Mouse (Mus musculus): ENCODE data around the gene Nlrp9c. TPM values are rescaled to one million over a fixed set of nuclear protein-coding genes. Genes with fewer than 3 reads are reported as not detected.
"Not testable (repeated sequence)": the region's sequence is repeated elsewhere in the genome, so short reads cannot be mapped to it uniquely, and the experiment has no call there.

Gene Nlrp9c
- polyA plus RNA-seq, 1 experiment from 2014 or later = not detected

DNA sequence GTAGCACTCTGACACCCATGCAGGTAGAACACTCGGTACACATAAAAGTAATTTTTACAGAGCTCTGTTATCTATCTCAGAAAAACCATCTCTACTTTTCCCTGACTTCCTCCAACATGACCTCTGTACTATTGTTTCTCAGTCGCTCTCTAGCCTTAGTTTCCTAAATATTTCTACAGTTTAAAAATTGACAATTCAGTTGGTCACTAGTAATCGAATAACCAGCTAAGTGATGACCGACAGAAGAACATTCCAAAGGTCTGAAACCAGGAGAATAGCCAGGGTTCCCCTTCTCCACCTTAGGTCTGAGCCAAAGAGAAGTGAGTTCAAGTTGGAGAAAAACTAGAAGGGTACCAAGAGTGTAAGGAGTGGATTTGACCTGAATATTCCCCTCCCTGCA lies 91.7 kb downstream of the Nlrp9c start:
- H3K4me3 ChIP-seq; H3K9ac ChIP-seq; H3K4me1 ChIP-seq; H3K9me3 ChIP-seq; H3K27ac ChIP-seq; H3K27me3 ChIP-seq; H3K4me2 ChIP-seq (replicated peaks); H3K36me3 ChIP-seq; ATAC-seq (ENCODE audit: insufficient number of reproducible peaks, insufficient read depth, low FRiP score, low TSS enrichment): not testable (repeated sequence)
- 83% methylated on average over 4 of the region's 4 CpGs for WGBS

DNA sequence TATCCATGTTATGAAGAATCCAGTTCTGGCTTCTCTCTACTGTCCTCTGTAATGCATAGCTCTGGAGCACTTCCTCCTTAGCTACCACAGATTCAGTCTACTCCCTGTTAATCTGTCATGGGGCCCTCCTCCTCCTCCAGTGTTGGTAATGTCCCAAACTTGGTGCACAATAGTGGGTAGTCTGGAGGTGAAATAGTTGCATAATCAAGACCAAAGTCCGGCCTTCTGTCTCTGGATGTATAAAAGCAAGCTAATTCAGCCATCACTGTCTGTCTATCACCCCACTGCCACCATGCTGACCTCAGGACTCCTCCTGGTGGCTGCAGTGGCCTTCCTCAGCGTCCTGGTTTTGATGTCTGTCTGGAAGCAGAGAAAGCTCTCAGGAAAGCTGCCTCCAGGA lies 96.6 kb downstream of the Nlrp9c start, which contains the start of gene Cyp2a4:
Gene Cyp2a4 (plus strand): TSS at position 244 of the 400 bp plus-strand sequence.
- not testable (repeated sequence) for H3K9ac ChIP-seq; H3K36me3 ChIP-seq; H3K27me3 ChIP-seq; H3K4me1 ChIP-seq; H3K4me2 ChIP-seq (replicated peaks); ATAC-seq (ENCODE audit: insufficient number of reproducible peaks, insufficient read depth, low FRiP score, low TSS enrichment); H3K27ac ChIP-seq; H3K9me3 ChIP-seq; H3K4me3 ChIP-seq
- WGBS = 53% methylated on average over 2 of the region's 2 CpGs

DNA sequence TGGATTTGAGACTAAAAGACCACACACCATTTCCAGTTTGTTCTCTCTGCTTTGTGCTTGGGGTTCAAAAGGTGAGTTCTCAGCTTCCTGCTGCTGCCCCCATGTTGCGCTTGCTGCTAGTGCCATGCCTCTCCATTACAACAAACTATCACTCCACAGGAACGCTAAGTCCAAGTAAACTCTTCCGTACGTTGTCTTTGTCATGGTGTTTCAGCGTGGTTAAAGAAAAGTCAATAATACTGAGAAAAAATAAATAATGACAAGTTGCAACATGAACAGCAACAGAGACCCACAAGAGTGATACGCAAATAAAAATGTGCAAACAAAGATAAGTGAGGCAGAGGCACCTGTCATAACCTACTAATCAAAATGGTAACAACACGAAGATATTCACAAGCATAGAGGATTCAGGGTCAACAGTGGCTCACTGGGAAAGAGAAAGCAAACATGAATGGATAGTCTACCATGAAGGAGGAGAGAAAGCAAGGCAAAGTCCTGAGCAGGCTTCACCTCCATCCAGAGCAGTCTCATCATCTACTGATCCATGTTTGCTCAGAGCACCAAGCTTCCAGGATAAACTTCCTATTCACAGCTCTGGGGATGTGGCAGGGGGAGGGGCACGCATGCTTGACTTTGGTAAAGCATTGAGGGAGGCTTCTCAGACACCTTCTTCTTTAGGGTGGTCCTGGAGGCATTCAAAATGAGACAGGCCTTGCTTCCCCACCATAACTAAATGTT lies 99.9 kb downstream of the Nlrp9c start:
- ATAC-seq (ENCODE audit: insufficient number of reproducible peaks, insufficient read depth, low FRiP score, low TSS enrichment); H3K27me3 ChIP-seq; H3K4me2 ChIP-seq (replicated peaks); H3K9ac ChIP-seq; H3K36me3 ChIP-seq; H3K4me3 ChIP-seq; H3K4me1 ChIP-seq; H3K9me3 ChIP-seq; H3K27ac ChIP-seq: not testable (repeated sequence)
- 83% methylated on average over 8 of the region's 8 CpGs for WGBS

Other genes with a start within 250 kb of the Nlrp9c start
- gene Cyp2b9, start 230.3 kb downstream of the Nlrp9c start, polyA plus RNA-seq (2016; fragmentation: Nextera tagmentation; extraction: Ambion mirVana) = not detected in 2 replicates
- not detected in 2 replicates for gene Vmn1r184, start 143.4 kb downstream of the Nlrp9c start, polyA plus RNA-seq (2016; fragmentation: Nextera tagmentation; extraction: Ambion mirVana)
- gene Cyp2a4, start 96.5 kb downstream of the Nlrp9c start, polyA plus RNA-seq (2016; fragmentation: Nextera tagmentation; extraction: Ambion mirVana) = not detected in 2 replicates
- gene Nlrp4a, start 31.4 kb upstream of the Nlrp9c start, polyA plus RNA-seq (2016; fragmentation: Nextera tagmentation; extraction: Ambion mirVana) = not detected in 2 replicates
- not detected in 2 replicates for gene Nlrp9a, start 131.3 kb upstream of the Nlrp9c start, polyA plus RNA-seq (2016; fragmentation: Nextera tagmentation; extraction: Ambion mirVana)
- not detected in 2 replicates for gene Vmn1r185, start 214.8 kb upstream of the Nlrp9c start, polyA plus RNA-seq (2016; fragmentation: Nextera tagmentation; extraction: Ambion mirVana)